Mouse (Mus musculus) midbrain, embryonic 11.5 days (tissue): ENCODE data around the gene Akt2. TPM values are rescaled to one million over a fixed set of nuclear protein-coding genes. Genes with fewer than 3 reads are reported as not detected.

Experiments used
- ATAC-seq: fragments of 200-750 bp; cut with Nextera tagmentation; 2 replicates; pipeline ENCODE4 v1.8.0; 2017; ENCODE audit warnings: moderate TSS enrichment, moderate library complexity; ENCODE audit not compliant: low FRiP score
- DNase-seq: peaks from one replicate; pipeline ENCODE4 v3.0.0; 2015; ENCODE audit warnings: low spot score; ENCODE audit errors: missing footprints
- H3K27ac ChIP-seq: fragments of 300-500 bp; sonication (generic); 2 replicates; pipeline ENCODE4 v1.5.1; 2014; ENCODE audit warnings: low read depth, low read length
- H3K27me3 ChIP-seq: fragments of 300-500 bp; sonication (generic); 2 replicates; pipeline ENCODE4 v1.6.1; 2014; ENCODE audit warnings: mild to moderate bottlenecking, low read length, moderate library complexity, mixed read lengths; ENCODE audit not compliant: control insufficient read depth, insufficient read depth
- H3K36me3 ChIP-seq: fragments of 300-500 bp; sonication (generic); 2 replicates; pipeline ENCODE4 v1.6.1; 2014; ENCODE audit warnings: mild to moderate bottlenecking, low read length, moderate library complexity, mixed read lengths; ENCODE audit not compliant: control insufficient read depth, insufficient read depth
- H3K4me1 ChIP-seq: fragments of 300-500 bp; sonication (generic); 2 replicates; pipeline ENCODE4 v1.6.1; 2014; ENCODE audit warnings: low read length; ENCODE audit not compliant: control insufficient read depth, insufficient read depth
- H3K4me2 ChIP-seq: fragments of 300-500 bp; sonication (generic); 2 replicates; pipeline ENCODE4 v1.6.1; 2014; ENCODE audit warnings: mild to moderate bottlenecking, moderate library complexity
- H3K4me3 ChIP-seq: fragments of 300-500 bp; sonication (generic); 2 replicates; pipeline ENCODE4 v1.5.1; 2014; ENCODE audit warnings: low read depth, low read length
- H3K9ac ChIP-seq: fragments of 300-500 bp; sonication (generic); 2 replicates; pipeline ENCODE4 v1.6.1; 2014; ENCODE audit warnings: low read length
- H3K9me3 ChIP-seq: fragments of 300-500 bp; sonication (generic); 2 replicates; pipeline ENCODE4 v1.6.1; 2016; ENCODE audit warnings: low read length; ENCODE audit not compliant: control insufficient read depth
- WGBS: fragments of 180-500 bp; shearing (Covaris S2); extraction: QIAGEN DNeasy Blood & Tissue Kit; methylation state at CpG from one replicate; pipeline ENCODE4 v1.1.7; 2014; 5-methylcytosine and 5-hydroxymethylcytosine counted together
- polyA plus RNA-seq: library from polyadenylated mRNA; unstranded; fragments of >200 nt; fragmentation: Nextera tagmentation; extraction: Ambion mirVana; gene quantifications from 2 replicates; pipeline ENCODE4 v1.2.1, GENCODE M21; 2014

Akt2 gene
- polyA plus RNA-seq, 1 experiment from 2014 or later, result 69.0 TPM

- Histone ChIP-seq H3K27me3 (peaks cover 26% of the 10 kb centered on the region), H3K36me3 (peaks cover 2% of the 10 kb centered on the region), H3K4me2 (no peak overlapping the region), H3K4me3 (no peak overlapping the region), H3K4me1 (0 out of 2 replicates have a peak, but pooled peaks cover 2% of the 10 kb centered on the region), H3K9me3 (no peaks in the 10 kb centered on the region), H3K9ac (no peak overlapping the region), H3K27ac (no peak overlapping the region)
- ATAC-seq (no peak), DNase-seq (no peak)
- 55% methylated on average over 14 of the region's 14 CpGs for WGBS
These were observed 67.6 kb downstream of the Akt2 start for GRCm38 (mm10) chr7:27658712-27659663.

- Histone ChIP-seq H3K9me3 (no peaks in the 10 kb centered on the region), H3K27me3 (peaks cover 18% of the 10 kb centered on the region), H3K27ac (no peak overlapping the region), H3K4me2 (no peak overlapping the region), H3K4me3 (no peak overlapping the region), H3K9ac (no peak overlapping the region), H3K36me3 (peaks cover 6% of the 10 kb centered on the region), H3K4me1 (no peaks in the 10 kb centered on the region)
- WGBS, result 92% methylated on average over 4 of the region's 4 CpGs
- no peak for ATAC-seq
- no peak for DNase-seq
These were observed 70.7 kb downstream of the Akt2 start for GRCm38 (mm10) chr7:27662038-27662437.

GRCm38 (mm10) chr7:27673064-27673574 is 81.8 kb downstream of the Akt2 start:
- Histone ChIP-seq H3K4me2 (peak overlapping the region; percentile 100), H3K9ac (peak overlapping the region; percentile 88), H3K27me3 (no peaks in the 10 kb centered on the region), H3K9me3 (no peaks in the 10 kb centered on the region), H3K4me3 (peak overlapping the region; percentile 93), H3K36me3 (no peaks in the 10 kb centered on the region), H3K4me1 (peaks cover 21% of the 10 kb centered on the region), H3K27ac (no peak overlapping the region)
- 60% methylated on average over 9 of the region's 9 CpGs for WGBS
- ATAC-seq, result no peak
- no peak for DNase-seq

- Histone ChIP-seq H3K4me1 (peaks cover 21% of the 10 kb centered on the region), H3K4me3 (peak overlapping the region; percentile 93), H3K27me3 (no peaks in the 10 kb centered on the region), H3K9me3 (no peaks in the 10 kb centered on the region), H3K36me3 (no peaks in the 10 kb centered on the region), H3K4me2 (peak overlapping the region; percentile 100), H3K9ac (peak overlapping the region; percentile 88), H3K27ac (no peak overlapping the region)
- DNase-seq, result no peak
- peak; percentile 20; the same call in 1 of the 2 replicates for ATAC-seq
- 5% methylated on average over 44 of the region's 52 CpGs for WGBS
These were observed 82.3 kb downstream of the Akt2 start for GRCm38 (mm10) chr7:27673575-27674131.

- under 1% methylated on average over 30 of the region's 38 CpGs for WGBS
- DNase-seq (no peak), ATAC-seq (no peak; the same call in 1 of the 2 replicates)
- H3K9ac ChIP-seq, result peak overlapping the region; percentile 88
- peak overlapping the region; percentile 82 for H3K27ac ChIP-seq
- H3K4me1 ChIP-seq, result peaks cover 21% of the 10 kb centered on the region
- no peaks in the 10 kb centered on the region for H3K9me3 ChIP-seq
- H3K27me3 ChIP-seq, result no peaks in the 10 kb centered on the region
- H3K36me3 ChIP-seq, result no peaks in the 10 kb centered on the region
- H3K4me2 ChIP-seq, result peak overlapping the region; percentile 100
- H3K4me3 ChIP-seq, result peak overlapping the region; percentile 93
These were observed 82.8 kb downstream of the Akt2 start for GRCm38 (mm10) chr7:27674195-27674521.

GRCm38 (mm10) chr7:27674522-27675221 is 83.3 kb downstream of the Akt2 start, which contains the start of gene Map3k10:
Gene Map3k10, minus strand, starts transcription at chr7:27674598.
- ATAC-seq, result peak; percentile 98
- WGBS, result under 1% methylated on average over 31 of the region's 31 CpGs

GRCm38 (mm10) chr7:27675222-27675612 is 83.9 kb downstream of the Akt2 start:
- peak overlapping the region; percentile 93 for H3K4me3 ChIP-seq
- H3K9me3 ChIP-seq, result no peaks in the 10 kb centered on the region
- H3K27me3 ChIP-seq, result no peaks in the 10 kb centered on the region
- ATAC-seq, result no peak
- H3K4me1 ChIP-seq, result peaks cover 21% of the 10 kb centered on the region
- H3K36me3 ChIP-seq, result no peaks in the 10 kb centered on the region
- WGBS, result 37% methylated on average over 14 of the region's 14 CpGs
- H3K27ac ChIP-seq, result no peak overlapping the region
- DNase-seq, result no peak
- peak overlapping the region; percentile 100 for H3K4me2 ChIP-seq
- peak overlapping the region; percentile 88; the same call in 1 of the 2 replicates for H3K9ac ChIP-seq

More at GRCm38 (mm10) chr7:27674522-27675221, 83.3 kb downstream of the Akt2 start, which contains the start of gene Map3k10:
- Histone ChIP-seq H3K4me3 (peak within 1 kb of the TSS; percentile 93), H3K4me1 (peaks cover 21% of the 10 kb centered on the region), H3K4me2 (peak within 1 kb of the TSS; percentile 100), H3K27ac (peak within 1 kb of the TSS; percentile 82), H3K9me3 (no peaks in the 10 kb centered on the region), H3K9ac (peak within 1 kb of the TSS; percentile 88), H3K36me3 (no peaks in the 10 kb centered on the region), H3K27me3 (no peaks in the 10 kb centered on the region)
- peak; percentile 100 for DNase-seq

GRCm38 (mm10) chr7:27683218-27683617 is 91.9 kb downstream of the Akt2 start:
- Histone ChIP-seq H3K4me3 (no peak overlapping the region), H3K27ac (no peak overlapping the region), H3K9me3 (no peaks in the 10 kb centered on the region), H3K4me2 (no peak overlapping the region), H3K36me3 (no peaks in the 10 kb centered on the region), H3K4me1 (peaks cover 2% of the 10 kb centered on the region; the same call in 1 of the 2 replicates), H3K27me3 (no peaks in the 10 kb centered on the region), H3K9ac (no peak overlapping the region)
- DNase-seq (no peak), ATAC-seq (no peak)
- 76% methylated on average over 2 of the region's 2 CpGs for WGBS
